Mouse (Mus musculus) MEL (cell line): ENCODE results near the gene Ets1.

Source experiments
- CHD2 ChIP-seq: IDR thresholded peaks from 2 replicates; pipeline ENCODE4 v1.6.1; 2011; ENCODE audit warnings: low read length, improper control_type of control experiment
- CTCF ChIP-seq, 3 experiments: IDR thresholded peaks in 2 of 3; conservative IDR thresholded peaks in 1 of 3; 2 replicates each; pipeline ENCODE4 v1.5.1; 2011 to 2012; ENCODE audit warnings: low read length in 3 of 3, low read depth in 2 of 3, mild to moderate bottlenecking in 2 of 3, improper control_type of control experiment in 1 of 3, inconsistent platforms in 1 of 3, mixed read lengths in 1 of 3, moderate library complexity in 1 of 3; ENCODE audit not compliant: control insufficient read depth in 1 of 3, insufficient read depth in 1 of 3, poor library complexity in 1 of 3, severe bottlenecking in 1 of 3
- ELF1 ChIP-seq: IDR thresholded peaks from 2 replicates; pipeline ENCODE4 v1.6.1; 2014; ENCODE audit warnings: low read depth, mild to moderate bottlenecking, inconsistent platforms, low read length, improper control_type of control experiment, moderate library complexity
- GATA1 ChIP-seq: IDR thresholded peaks from 2 replicates; pipeline ENCODE4 v1.6.1; 2011; ENCODE audit warnings: low read depth, low read length, improper control_type of control experiment
- HCFC1 ChIP-seq: IDR thresholded peaks from 2 replicates; pipeline ENCODE4 v1.6.1; 2012; ENCODE audit warnings: low read depth, mild to moderate bottlenecking, inconsistent platforms, low read length, improper control_type of control experiment, moderate library complexity
- MAZ ChIP-seq: IDR thresholded peaks from 2 replicates; pipeline ENCODE4 v1.6.1; 2012; ENCODE audit warnings: low read depth, mild to moderate bottlenecking, inconsistent platforms, low read length, improper control_type of control experiment
- POLR2A ChIP-seq, 2 experiments: IDR thresholded peaks; 2 replicates each; pipeline ENCODE4 v1.6.1; 2011 to 2012; ENCODE audit warnings: low read length in 2 of 2, mild to moderate bottlenecking in 2 of 2, control low read depth in 1 of 2, improper control_type of control experiment in 1 of 2, low read depth in 1 of 2, moderate library complexity in 1 of 2; ENCODE audit not compliant: control insufficient read depth in 1 of 2, insufficient read depth in 1 of 2, poor library complexity in 1 of 2
- ZC3H11A ChIP-seq: IDR thresholded peaks from 2 replicates; pipeline ENCODE4 v1.6.1; 2012; ENCODE audit warnings: low read depth, mild to moderate bottlenecking, inconsistent platforms, low read length, improper control_type of control experiment
- ZMIZ1 ChIP-seq: IDR thresholded peaks from 2 replicates; pipeline ENCODE4 v1.6.1; 2012; ENCODE audit warnings: low read depth, mild to moderate bottlenecking, inconsistent platforms, low read length, improper control_type of control experiment, moderate library complexity

DNA sequence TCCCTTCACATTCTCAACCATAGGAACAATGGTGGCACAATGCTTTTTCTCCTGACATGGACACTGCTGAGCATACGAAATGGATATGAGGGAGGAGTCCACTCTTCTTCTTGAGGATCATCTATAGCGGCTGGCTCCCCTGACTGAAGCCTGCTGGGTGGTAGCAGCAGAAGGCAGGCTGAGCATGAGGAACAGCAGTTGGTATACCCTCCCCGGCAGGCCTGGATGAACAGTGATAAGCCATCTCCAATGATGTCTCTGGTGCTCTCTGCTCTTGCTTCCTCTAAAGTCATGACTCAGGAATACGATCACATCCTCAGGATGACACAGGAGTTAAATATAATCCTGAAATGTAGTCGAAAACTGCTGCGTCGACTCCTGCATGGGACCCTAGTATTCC is 32.9 kb upstream of the Ets1 start:
- peak; percentile 86 for TF ChIP-seq GATA1
- TF ChIP-seq ZMIZ1: no peak
- TF ChIP-seq CTCF (IDR thresholded peaks at IDR 0.05 in 2 of 3, conservative IDR thresholded peaks at IDR 0.05 in 1 of 3; ENCODE audit: control insufficient read depth in 1 of 3, insufficient read depth in 1 of 3, low read depth in 2 of 3, low read length in 3 of 3, poor library complexity in 1 of 3, severe bottlenecking in 1 of 3): no peak
- peak; percentile 56; the same call in 1 of the 2 replicates for TF ChIP-seq MAZ
- TF ChIP-seq ELF1: no peak
- 0 out of 2 replicates have a peak, but pooled peaks have one; percentile 28 for TF ChIP-seq HCFC1
- TF ChIP-seq POLR2A (IDR thresholded peaks at IDR 0.05; ENCODE audit: control insufficient read depth in 1 of 2, insufficient read depth in 1 of 2, low read depth in 1 of 2, low read length in 2 of 2, poor library complexity in 1 of 2): 0 out of 4 replicates have a peak, but pooled peaks of 1 of the 2 experiments have one; percentile 19
- TF ChIP-seq CHD2: no peak
- TF ChIP-seq ZC3H11A: 0 out of 2 replicates have a peak, but pooled peaks have one; percentile 4
